Mouse (Mus musculus): ENCODE data around the gene 9230112D13Rik.

- TF ChIP-seq CTCF (IDR thresholded peaks at IDR 0.05; ENCODE audit: low read depth) = peak; percentile 82
- no peak for TF ChIP-seq EP300 (IDR thresholded peaks at IDR 0.05; ENCODE audit: low read depth)
Measured at GRCm38 (mm10) chr14:34570294-34570693, 47.7 kb upstream of the 9230112D13Rik start.
